Mouse (Mus musculus) brain, embryonic 14.5 days (tissue): ENCODE data around the gene Gm10338. TPM values are rescaled to one million over a fixed set of nuclear protein-coding genes. Genes with fewer than 3 reads are reported as not detected.
A peak's percentile ranks its signal among the peaks of the same experiment; 100 is the strongest.
"Not testable (repeated sequence)": the region's sequence is repeated elsewhere in the genome, so short reads cannot be mapped to it uniquely, and the experiment has no call there.

Experiments used
- DNase-seq: peaks from one replicate; pipeline ENCODE4 v3.0.0-alpha.2; 2011; ENCODE audit warnings: low read depth
- polyA plus RNA-seq: library from polyadenylated mRNA; depleted of rRNA; stranded (reverse); fragments of >200 nt; gene quantifications from 2 replicates; pipeline ENCODE4 v1.2.3, GENCODE M21; 2012; rRNA removed

Gene Gm10338
- not detected in 2 replicates for polyA plus RNA-seq

GRCm38 (mm10) chr14:7595492-7595891 is at the start of gene Gm10338:
Gm10338 (minus strand) TSS chr14:7595592.
- DNase-seq = not testable (repeated sequence)

DNA sequence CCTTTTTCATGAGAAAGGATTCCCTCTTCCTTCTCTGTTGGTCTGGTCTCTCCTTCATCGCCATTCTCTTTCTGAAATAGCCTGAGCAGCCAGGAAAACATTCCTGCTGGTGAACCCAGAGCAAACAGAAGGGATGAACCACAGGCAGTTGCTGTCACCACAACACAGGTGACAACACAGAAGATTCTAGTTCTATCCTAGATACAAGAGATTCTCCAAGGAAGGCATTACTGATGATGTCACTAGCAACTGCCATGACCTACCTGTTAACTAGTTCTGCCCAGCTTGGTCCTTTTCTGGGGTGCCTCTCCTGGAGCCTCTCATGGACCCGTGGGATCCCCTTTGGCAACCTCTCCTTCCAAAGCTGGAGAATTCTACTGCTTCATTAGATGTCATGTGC is 48.5 kb upstream of the Gm10338 start, which contains the start of gene Gm10128:
Gene Gm10128 (minus strand): TSS at position 101 of the 400 bp plus-strand sequence.
- not testable (repeated sequence) for DNase-seq

- not testable (repeated sequence) for DNase-seq
Measured at GRCm38 (mm10) chr14:7568382-7568781, 27.0 kb downstream of the Gm10338 start, which contains the start of gene Gm3558. Gm3558 (minus strand) TSS chr14:7568566.

GRCm38 (mm10) chr14:7567890-7568289 is 27.5 kb downstream of the Gm10338 start:
- peak; percentile 2 for DNase-seq

GRCm38 (mm10) chr14:7567266-7567665 is 28.1 kb downstream of the Gm10338 start:
- not testable (repeated sequence) for DNase-seq

Other genes with a start within 250 kb of the Gm10338 start
- not detected in 2 replicates for gene Gm8374, start 230.5 kb downstream of the Gm10338 start, polyA plus RNA-seq
- gene Gm3755, start 144.7 kb downstream of the Gm10338 start, polyA plus RNA-seq = 0.15 TPM in 1 of 2 replicates, not detected in the other
- 11.7 and 12.1 TPM in 2 replicates for gene Gm3752, start 111.8 kb downstream of the Gm10338 start, polyA plus RNA-seq
- gene Gm3558, start 27.0 kb downstream of the Gm10338 start, polyA plus RNA-seq = 4.6 TPM in 2 replicates
- not detected in 2 replicates for gene Gm10128, start 48.4 kb upstream of the Gm10338 start, polyA plus RNA-seq
- gene Gm26661, start 196.0 kb upstream of the Gm10338 start, polyA plus RNA-seq = not detected in 2 replicates
- gene Flnb, start 222.4 kb upstream of the Gm10338 start, polyA plus RNA-seq = 16.0 and 20.6 TPM in 2 replicates